Mouse (Mus musculus) cerebellum, postnatal 4 days (tissue): ENCODE measurements at regions not wholly inside any gene's neighbourhood (a gene's known extent, or its start where the extent isn't known, plus 50 kb on each side); places are given as distances from the start of the nearest gene placed in this dataset.

Experiments
- DNase-seq, 2 experiments: peaks; one replicate each; pipeline ENCODE4 v3.0.0; 2022; ENCODE audit warnings: low spot score in 2 of 2, mixed read lengths in 1 of 2

GRCm38 (mm10) chr7:136348309-136348708, 546.1 kb upstream of the Mgmt start:
- no peak for DNase-seq

- DNase-seq: no peak
Measured at GRCm38 (mm10) chr7:136349651-136350050, 544.8 kb upstream of the Mgmt start.

GRCm38 (mm10) chr7:136357011-136357410, 537.4 kb upstream of the Mgmt start:
- no peak for DNase-seq

GRCm38 (mm10) chr7:136365318-136366211, 528.8 kb upstream of the Mgmt start:
- DNase-seq: no peak

- no peak for DNase-seq
Measured at GRCm38 (mm10) chr7:136377259-136377658, 517.2 kb upstream of the Mgmt start.

GRCm38 (mm10) chr7:136377742-136378141, 516.7 kb upstream of the Mgmt start:
- no peak for DNase-seq

- no peak for DNase-seq
Measured at GRCm38 (mm10) chr7:136378321-136378720, 516.1 kb upstream of the Mgmt start.

- DNase-seq: no peak
Measured at GRCm38 (mm10) chr7:136379319-136379718, 515.1 kb upstream of the Mgmt start.

- no peak for DNase-seq
Measured at GRCm38 (mm10) chr7:136379741-136380140, 514.7 kb upstream of the Mgmt start.

- no peak for DNase-seq
Measured at GRCm38 (mm10) chr7:136383296-136383695, 511.1 kb upstream of the Mgmt start.

GRCm38 (mm10) chr7:136387736-136388135, 506.7 kb upstream of the Mgmt start:
- no peak for DNase-seq

GRCm38 (mm10) chr7:136390066-136390465, 504.3 kb upstream of the Mgmt start:
- DNase-seq: no peak

- DNase-seq: no peak
Measured at GRCm38 (mm10) chr7:136393454-136393853, 501.0 kb upstream of the Mgmt start.

- DNase-seq: peak in 1 of 2 experiments; percentile 27
Measured at GRCm38 (mm10) chr7:136395838-136396237, 498.6 kb upstream of the Mgmt start.

- no peak for DNase-seq
Measured at GRCm38 (mm10) chr7:136397101-136397500, 497.3 kb upstream of the Mgmt start.

- DNase-seq: no peak
Measured at GRCm38 (mm10) chr7:136402688-136403597, 491.5 kb upstream of the Mgmt start.

- DNase-seq: no peak
Measured at GRCm38 (mm10) chr7:136405391-136405790, 489.0 kb upstream of the Mgmt start.

GRCm38 (mm10) chr7:136406258-136407100, 487.9 kb upstream of the Mgmt start:
- DNase-seq: no peak

GRCm38 (mm10) chr7:136414808-136415207, 479.6 kb upstream of the Mgmt start:
- no peak for DNase-seq

GRCm38 (mm10) chr7:136417327-136417726, 477.1 kb upstream of the Mgmt start:
- DNase-seq: no peak

- no peak for DNase-seq
Measured at GRCm38 (mm10) chr7:136423846-136424531, 470.4 kb upstream of the Mgmt start.
